ENCODE assay signal across 11 mouse cellular contexts in genomic region chr17:26168039-26168438, GRCm38 (mm10). TPM values are rescaled to one million over a fixed set of nuclear protein-coding genes. Genes with fewer than 3 reads are reported as not detected.
DNase-seq lines count a peak whose midpoint lies in the region; TF ChIP-seq lines count a peak whose summit lies in the region.
"Had no signal": no experiment of that assay in that cellular context is flagged by ENCODE, and none has a peak within 500 bp of the region (broad histone marks: within the 10 kb centered on the region; RNA-seq: fewer than 3 reads in every experiment).

No protein-coding gene starts in this region.

- peaks cover 26% of the 10 kb centered on the region for H3K4me1 ChIP-seq in bone marrow macrophage, adult 2 months (ENCODE audit: control insufficient read depth, insufficient read depth, low read length)
- H3K4me1 ChIP-seq: liver, embryonic 13.5 days had no signal

- intact Hi-C loops in left cerebral cortex, postnatal 4 days (cut with DNase I): no loop called here

- no peak overlapping the region for H3K4me3 ChIP-seq in bone marrow macrophage, adult 2 months (ENCODE audit: insufficient read depth, low read length)
- H3K4me3 ChIP-seq: liver, embryonic 13.5 days had no signal

- TF ChIP-seq POLR2A in bone marrow macrophage, adult 2 months (IDR thresholded peaks at IDR 0.05; ENCODE audit: borderline replicate concordance, low read depth, low read length): no peak

- TF ChIP-seq CTCF in bone marrow macrophage, adult 2 months (IDR thresholded peaks at IDR 0.05; ENCODE audit: low read depth, low read length): no peak

- peak overlapping the region; percentile 79 for H3K27ac ChIP-seq in bone marrow macrophage, adult 2 months (ENCODE audit: insufficient read depth, low read depth, low read length)
- H3K27ac ChIP-seq: liver, embryonic 13.5 days had no signal

- DNase-seq in lung, postnatal 25 days (ENCODE audit: low spot score): peak; percentile 61
- no peak for DNase-seq in lung, postnatal 14 days
- peak; percentile 85 for DNase-seq in naive thymus-derived CD4-positive, alpha-beta T cell, adult 2 months (ENCODE audit: low read depth)
- peak; percentile 26 to 27 for DNase-seq in thymus, postnatal 36 days
- no peak for DNase-seq in left cerebral cortex, postnatal 4 days
- DNase-seq in kidney, adult 11 months: no peak
- no peak for DNase-seq in right cerebral cortex, postnatal 4 days
- DNase-seq: embryo, embryonic 11 days; layer of hippocampus, postnatal 36 days; liver, embryonic 13.5 days had no signal

RNA-seq across cellular contexts. Expression of gene Axin1, which starts 29.6 kb away (rescaled TPM):
- polyA plus RNA-seq in bone marrow macrophage, adult 2 months (2012; ENCODE audit: insufficient read depth, insufficient read length, missing spikeins): 31.6 and 40.1 TPM in 2 replicates
- total RNA-seq in left cerebral cortex, postnatal 4 days (2021): 10 to 100 TPM; 37.5 to 37.8 TPM

RNA-seq across cellular contexts. Expression of gene Pdia2, which starts 30.8 kb away (rescaled TPM):
- polyA plus RNA-seq in bone marrow macrophage, adult 2 months (2012; ENCODE audit: insufficient read depth, insufficient read length, missing spikeins): not detected in 2 replicates
- total RNA-seq in left cerebral cortex, postnatal 4 days (2021): under 1 TPM; 0.40 to 0.80 TPM

RNA-seq across cellular contexts. Expression of gene Rgs11, which starts 34.7 kb away (rescaled TPM):
- 4.7 and 6.6 TPM in 2 replicates for polyA plus RNA-seq in bone marrow macrophage, adult 2 months (2012; ENCODE audit: insufficient read depth, insufficient read length, missing spikeins)
- total RNA-seq in left cerebral cortex, postnatal 4 days (2021): 10 to 100 TPM; 46.8 to 48.6 TPM

RNA-seq across cellular contexts. Expression of gene Arhgdig, which starts 39.5 kb away (rescaled TPM):
- polyA plus RNA-seq in bone marrow macrophage, adult 2 months (2012; ENCODE audit: insufficient read depth, insufficient read length, missing spikeins): not detected in 2 replicates
- total RNA-seq in left cerebral cortex, postnatal 4 days (2021): 100 to 1,000 TPM; 165 to 166 TPM

RNA-seq across cellular contexts. Expression of gene Mrpl28, which starts 44.7 kb away (rescaled TPM):
- 72.1 and 74.7 TPM in 2 replicates for polyA plus RNA-seq in bone marrow macrophage, adult 2 months (2012; ENCODE audit: insufficient read depth, insufficient read length, missing spikeins)
- 10 to 100 TPM; 74.2 to 80.5 TPM for total RNA-seq in left cerebral cortex, postnatal 4 days (2021)

Comparison
In these comparisons a context has a peak if more than half of its experiments do, and no peak if none do; other contexts are left out.
1. DNase-seq: peak in lung, postnatal 25 days (single experiment), naive thymus-derived CD4-positive, alpha-beta T cell, adult 2 months (single experiment) and thymus, postnatal 36 days (2 of 2); none in lung, postnatal 14 days (single experiment), left cerebral cortex, postnatal 4 days (single experiment), kidney, adult 11 months (single experiment) and right cerebral cortex, postnatal 4 days (single experiment).